Mouse (Mus musculus): ENCODE results near the gene Pym1.

DNA sequence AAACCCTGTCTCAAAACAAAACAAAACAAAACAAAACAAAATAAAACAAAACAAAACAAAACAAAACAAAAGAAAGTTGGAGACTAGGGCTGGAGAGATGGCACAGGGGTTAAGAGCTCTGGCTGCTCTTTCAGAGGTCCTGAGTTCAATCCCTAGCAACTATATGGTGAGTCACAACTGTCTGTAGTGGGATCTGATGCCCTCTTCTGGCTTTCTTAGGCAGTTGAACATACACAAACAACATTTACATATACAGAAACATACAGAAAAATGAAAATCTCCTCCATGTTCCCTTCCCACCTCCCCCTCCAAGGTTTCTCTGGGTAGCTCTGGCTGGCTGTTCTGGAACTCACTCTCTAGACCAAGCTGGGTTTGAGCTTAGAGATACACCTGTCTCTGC, 44.4 kb downstream of the Pym1 start:
- TF ChIP-seq POLR2A (IDR thresholded peaks at IDR 0.05; ENCODE audit: low read depth, low read length) (no peak), CTCF (IDR thresholded peaks at IDR 0.05; ENCODE audit: borderline replicate concordance, insufficient read depth, low read length) (no peak)

Measured in embryonic fibroblast, embryonic 13.5 days (primary cell).